Mouse (Mus musculus): ENCODE data around the gene Nr2f1.

Nr2f1 gene

DNA sequence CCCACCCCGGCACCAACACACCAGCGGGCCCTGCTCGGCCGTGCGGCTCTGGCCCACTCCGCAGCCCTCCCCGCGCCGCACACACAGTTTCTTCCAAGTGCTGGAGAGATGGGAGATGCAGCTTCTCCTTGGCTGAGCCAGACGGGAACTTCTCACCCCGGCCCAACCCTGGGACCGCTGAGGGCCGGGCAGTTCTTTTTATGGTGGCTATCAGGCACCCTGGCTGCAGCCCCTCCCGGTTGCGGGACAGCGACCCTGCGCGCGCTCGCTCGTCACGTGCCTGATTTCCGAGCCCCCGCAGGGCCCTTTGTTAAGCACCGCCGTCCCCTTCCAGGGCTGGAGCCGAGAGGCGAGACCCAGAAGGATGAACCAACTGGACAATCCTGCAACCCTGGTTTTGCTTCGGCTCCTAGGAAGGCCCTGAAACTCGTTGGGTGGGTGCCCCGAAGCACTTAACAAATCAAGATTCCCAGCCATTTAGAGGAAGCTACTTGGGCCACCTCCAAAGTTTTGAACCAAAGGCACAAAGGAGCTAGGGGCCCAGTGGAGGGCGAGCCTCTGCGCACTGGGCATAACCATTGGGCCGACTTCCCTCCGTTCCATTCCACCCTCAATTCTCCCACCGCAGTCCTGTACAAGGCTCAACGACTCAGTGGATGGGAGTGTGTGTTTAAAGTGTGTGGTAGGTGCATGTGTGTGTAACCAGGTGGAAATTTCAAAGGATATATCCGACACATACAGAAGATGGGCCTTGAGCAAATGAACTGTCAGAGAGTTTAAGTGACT is 20.1 kb downstream of the Nr2f1 start:
- no peak for DNase-seq (ENCODE audit: low read depth, low spot score)

DNA sequence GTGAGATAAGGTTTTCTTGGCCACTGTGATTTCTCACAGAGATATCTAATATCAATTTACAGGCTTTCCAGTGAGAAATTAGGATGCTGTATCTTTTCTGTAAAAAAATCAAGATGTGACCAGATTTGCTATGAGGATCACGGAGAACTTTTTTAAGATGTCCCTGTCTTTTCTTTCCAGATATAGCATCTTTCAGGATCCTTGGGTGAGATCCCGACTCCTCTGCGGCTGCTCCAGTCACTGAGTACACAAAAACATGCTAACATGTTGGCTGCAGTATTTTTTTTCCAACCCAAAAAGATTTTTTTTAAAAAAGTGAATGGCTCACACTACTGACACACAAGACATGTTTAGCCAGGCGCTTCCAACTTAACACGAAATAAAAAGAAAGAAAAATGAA is 20.8 kb downstream of the Nr2f1 start:
- no peak for DNase-seq (ENCODE audit: low read depth, low spot score)

DNA sequence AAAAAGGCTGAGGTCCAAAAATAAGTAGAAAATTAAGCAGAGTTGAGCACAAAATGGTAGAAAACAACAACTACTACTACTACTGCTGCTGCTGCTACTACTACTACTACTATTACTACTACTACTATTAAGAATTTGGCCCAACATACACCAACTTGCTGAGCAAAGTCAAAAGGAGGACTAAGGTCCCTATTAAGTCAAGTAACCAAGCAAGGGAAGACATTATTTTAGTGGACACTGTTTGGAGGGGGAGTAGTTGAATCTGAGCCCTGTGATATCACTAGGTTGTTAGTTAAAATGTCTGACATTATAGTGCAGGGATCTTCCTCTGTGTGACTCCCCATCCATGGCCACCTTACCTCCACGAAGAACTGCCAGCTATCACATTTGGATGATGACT is 21.5 kb downstream of the Nr2f1 start:
- DNase-seq (ENCODE audit: low read depth, low spot score) = no peak

- DNase-seq (ENCODE audit: low read depth, low spot score) = no peak
Observed at GRCm38 (mm10) chr13:78177381-78177950, 22.1 kb downstream of the Nr2f1 start.

GRCm38 (mm10) chr13:78175821-78176380 is 23.7 kb downstream of the Nr2f1 start:
- DNase-seq (ENCODE audit: low read depth, low spot score) = peak; percentile 83

- no peak for DNase-seq (ENCODE audit: low read depth, low spot score)
Observed at GRCm38 (mm10) chr13:78174891-78175290, 24.7 kb downstream of the Nr2f1 start.

DNA sequence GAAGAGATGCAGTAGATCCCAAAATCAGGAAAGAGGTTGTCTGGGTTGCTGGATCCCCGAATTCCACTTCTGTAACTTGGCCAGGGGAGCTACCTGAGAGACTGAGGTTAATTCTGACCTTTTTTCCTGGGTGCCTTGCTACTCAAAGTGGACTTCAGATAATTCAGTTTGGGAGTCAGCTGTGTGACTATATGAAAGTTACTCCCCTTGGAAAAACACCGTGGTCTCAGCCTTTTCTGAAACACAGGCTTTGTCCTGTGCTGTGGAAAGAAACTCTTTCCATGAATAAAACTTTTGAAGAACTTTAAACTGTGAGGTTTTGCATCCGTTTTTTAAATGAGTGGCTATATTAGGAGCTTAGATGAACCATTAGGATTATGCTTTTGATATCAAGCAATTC is 25.4 kb downstream of the Nr2f1 start:
- DNase-seq (ENCODE audit: low read depth, low spot score) = no peak

- no peak for DNase-seq (ENCODE audit: low read depth, low spot score)
Observed at GRCm38 (mm10) chr13:78172861-78173260, 26.7 kb downstream of the Nr2f1 start.

DNA sequence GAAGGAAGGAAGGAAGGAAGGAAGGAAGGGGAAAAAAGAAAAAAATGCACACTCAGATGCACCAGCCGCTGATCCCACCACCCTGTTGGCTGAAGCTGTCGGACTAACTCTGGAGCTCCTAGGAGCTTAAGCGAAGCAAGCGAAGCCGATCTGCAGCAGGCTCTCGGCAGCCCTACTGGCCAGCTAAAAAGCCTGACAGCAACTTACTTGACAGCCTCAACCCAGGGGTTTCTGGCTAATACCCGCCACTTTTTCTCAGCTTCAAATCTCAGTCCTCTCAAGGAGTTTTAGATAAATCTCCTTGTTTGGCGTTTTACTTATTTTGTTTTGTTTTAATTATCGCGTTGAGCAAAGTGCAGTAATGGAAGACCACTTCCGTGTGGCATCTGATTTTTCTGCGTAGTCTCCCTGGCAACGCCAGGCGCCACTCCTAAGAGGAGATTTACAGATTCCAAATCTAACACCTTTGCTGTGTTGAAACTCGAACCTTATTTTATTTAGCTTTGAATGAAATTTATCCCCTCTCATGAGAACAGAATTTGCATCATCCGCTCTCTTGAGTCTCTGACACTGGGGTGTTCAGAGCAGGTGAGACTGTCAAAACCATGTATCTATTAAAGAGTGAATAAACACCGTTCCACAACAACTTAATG is 27.4 kb downstream of the Nr2f1 start:
- DNase-seq (ENCODE audit: low read depth, low spot score) = peak; percentile 62

GRCm38 (mm10) chr13:78171320-78171719 is 28.2 kb downstream of the Nr2f1 start:
- no peak for DNase-seq (ENCODE audit: low read depth, low spot score)

DNA sequence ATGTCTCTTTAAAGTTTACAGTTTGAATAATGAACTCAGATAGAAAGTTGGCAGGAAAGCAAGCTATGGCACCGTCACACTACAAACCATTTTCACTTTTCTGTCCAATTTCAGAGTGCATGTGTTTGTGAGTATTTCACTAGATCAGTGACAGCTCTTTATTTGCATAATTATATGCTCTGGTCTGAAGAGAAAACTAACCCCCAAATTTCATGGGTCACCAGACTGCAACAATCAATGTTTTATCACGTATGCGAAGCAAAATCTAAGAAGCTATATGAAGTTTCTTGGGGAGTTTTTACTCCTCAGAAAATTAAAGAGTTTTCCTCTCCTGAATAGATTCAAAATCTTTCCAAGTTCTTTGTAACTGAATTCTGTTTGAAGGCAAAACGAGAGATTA is 31.4 kb downstream of the Nr2f1 start:
- DNase-seq (ENCODE audit: low read depth, low spot score) = no peak

DNA sequence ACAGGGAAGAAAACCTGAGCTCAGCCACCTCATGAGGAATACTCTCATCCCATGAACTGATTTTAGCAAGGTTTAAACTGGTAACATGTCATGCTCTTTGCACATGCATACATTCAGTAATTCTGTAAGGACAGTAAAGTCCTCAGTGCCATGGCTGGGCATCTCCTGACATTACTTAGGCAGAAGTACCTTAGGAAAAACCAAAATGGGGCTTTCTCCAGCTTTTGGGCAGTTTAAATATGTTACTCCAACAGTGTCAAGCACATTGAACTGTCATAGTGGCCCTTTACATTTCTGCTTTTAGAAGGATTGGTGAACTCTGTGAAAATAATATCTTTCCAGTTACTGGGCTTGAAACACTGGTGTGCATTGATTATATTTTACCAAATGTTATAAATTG is 34.6 kb downstream of the Nr2f1 start:
- DNase-seq (ENCODE audit: low read depth, low spot score) = no peak

- DNase-seq (ENCODE audit: low read depth, low spot score) = peak; percentile 94
Observed at GRCm38 (mm10) chr13:78163087-78163958, 36.2 kb downstream of the Nr2f1 start.

DNA sequence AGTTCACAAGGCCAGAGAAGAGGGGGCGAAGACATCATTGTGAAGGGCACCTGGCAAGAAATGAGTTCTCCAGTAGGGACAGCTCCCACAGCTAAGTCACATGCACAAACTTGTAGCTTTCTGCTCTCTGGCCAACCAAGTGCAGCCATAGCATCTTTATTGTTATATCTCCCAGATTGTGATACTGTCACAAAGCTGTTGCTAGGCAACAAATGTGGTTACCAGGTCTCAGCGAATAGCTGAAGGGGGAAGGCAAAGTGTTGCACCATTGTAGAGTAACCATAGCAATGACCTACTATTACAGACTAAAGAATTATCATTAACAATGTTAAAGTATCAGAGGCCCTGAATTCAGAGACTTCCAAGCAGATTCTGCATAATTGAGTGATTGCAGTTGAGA is 37.4 kb downstream of the Nr2f1 start:
- DNase-seq (ENCODE audit: low read depth, low spot score) = peak; percentile 72

DNA sequence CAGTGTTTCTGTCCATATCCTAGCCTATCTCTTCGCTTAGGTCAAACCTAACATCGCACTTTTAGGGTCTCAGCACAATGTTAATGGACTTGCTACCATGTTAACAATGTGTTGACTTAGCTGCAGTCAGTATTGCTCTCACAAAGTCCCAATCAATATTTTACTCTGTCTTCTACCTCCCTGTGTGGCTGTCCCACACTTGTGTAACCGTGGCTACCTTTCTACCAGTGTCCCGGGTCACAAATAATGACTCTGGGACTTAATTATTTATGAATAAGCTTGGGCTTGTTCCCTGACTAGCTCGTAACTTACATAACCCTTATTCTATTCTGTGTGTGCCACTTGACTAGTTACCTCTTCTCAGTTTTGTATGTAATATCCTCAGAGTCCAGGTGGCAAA is 42.1 kb downstream of the Nr2f1 start:
- no peak for DNase-seq (ENCODE audit: low read depth, low spot score)

Data from brain, adult 2 months (tissue).